32 mouse cellular contexts compared by ENCODE assay signal in genomic region chr16:30834561-30834960, GRCm38 (mm10).
A peak's percentile ranks its signal among the peaks of the same experiment; 100 is the strongest.
DNase-seq lines count a peak whose midpoint lies in the region; ATAC-seq and TF ChIP-seq lines count a peak whose summit lies in the region.
"Had no signal": no experiment of that assay in that cellular context is flagged by ENCODE, and none has a peak within 500 bp of the region (broad histone marks: within the 10 kb centered on the region; RNA-seq: fewer than 3 reads in every experiment).

No protein-coding gene starts in this region.

- H3K4me2 ChIP-seq in kidney, postnatal 0 days (ENCODE audit: low read length): no peak overlapping the region
- H3K4me2 ChIP-seq in liver, embryonic 12.5 days: no peak overlapping the region
- H3K4me2 ChIP-seq: embryonic facial prominence, embryonic 13.5 days; forebrain, embryonic 12.5 days; heart, embryonic 15.5 days; intestine, embryonic 15.5 days; limb, embryonic 13.5 days; liver, embryonic 13.5 days; midbrain, embryonic 12.5 days; neural tube, embryonic 12.5 days had no signal

- H3K27me3 ChIP-seq in kidney, postnatal 0 days (ENCODE audit: insufficient read depth, low read length): no peaks in the 10 kb centered on the region
- no peaks in the 10 kb centered on the region for H3K27me3 ChIP-seq in liver, embryonic 12.5 days (replicated peaks)
- H3K27me3 ChIP-seq: embryonic facial prominence, embryonic 13.5 days; forebrain, embryonic 12.5 days; heart, embryonic 15.5 days; intestine, embryonic 15.5 days; limb, embryonic 13.5 days; liver, embryonic 13.5 days; midbrain, embryonic 12.5 days; neural tube, embryonic 12.5 days had no signal

- H3K4me3 ChIP-seq in gastrocnemius, adult 2 months: no peak overlapping the region
- no peak overlapping the region for H3K4me3 ChIP-seq in kidney, postnatal 0 days (replicated peaks; ENCODE audit: low read depth, low read length)
- H3K4me3 ChIP-seq in liver, embryonic 12.5 days: no peak overlapping the region
- H3K4me3 ChIP-seq: embryonic facial prominence, embryonic 13.5 days; erythroblast, embryonic 14.5 days; forebrain, embryonic 12.5 days; heart, embryonic 10.5 days; heart, embryonic 15.5 days; intestine, embryonic 15.5 days; limb, embryonic 13.5 days; liver, embryonic 13.5 days; megakaryocyte, embryonic 14.5 days; midbrain, embryonic 12.5 days; myocyte; neural tube, embryonic 12.5 days had no signal

- H3K4me1 ChIP-seq in kidney, postnatal 0 days (replicated peaks; ENCODE audit: insufficient read depth, low read length): peaks cover 10% of the 10 kb centered on the region
- H3K4me1 ChIP-seq in liver, embryonic 12.5 days: no peaks in the 10 kb centered on the region
- H3K4me1 ChIP-seq: embryonic facial prominence, embryonic 13.5 days; forebrain, embryonic 12.5 days; liver, embryonic 13.5 days; megakaryocyte, embryonic 14.5 days; midbrain, embryonic 12.5 days; neural tube, embryonic 12.5 days had no signal

- H3K27ac ChIP-seq in gastrocnemius, adult 2 months: peak overlapping the region; percentile 79
- no peak overlapping the region for H3K27ac ChIP-seq in kidney, postnatal 0 days
- no peak overlapping the region for H3K27ac ChIP-seq in liver, embryonic 12.5 days
- H3K27ac ChIP-seq: embryonic facial prominence, embryonic 13.5 days; forebrain, embryonic 12.5 days; heart, embryonic 10.5 days; heart, embryonic 15.5 days; intestine, embryonic 15.5 days; limb, embryonic 13.5 days; liver, embryonic 13.5 days; midbrain, embryonic 12.5 days; neural tube, embryonic 12.5 days; stomach, postnatal 0 days had no signal

- TF ChIP-seq CTCF in gastrocnemius, adult 2 months (IDR thresholded peaks at IDR 0.05): no peak
- no peak for TF ChIP-seq CTCF in kidney, postnatal 0 days (IDR thresholded peaks at IDR 0.05; ENCODE audit: low read depth)

- H3K9me3 ChIP-seq in kidney, postnatal 0 days (replicated peaks; ENCODE audit: low read length): no peaks in the 10 kb centered on the region
- H3K9me3 ChIP-seq in liver, embryonic 12.5 days (replicated peaks): 0 out of 2 replicates have a peak, but pooled peaks cover 4% of the 10 kb centered on the region
- H3K9me3 ChIP-seq: intestine, embryonic 15.5 days; liver, embryonic 13.5 days; midbrain, embryonic 12.5 days; neural tube, embryonic 12.5 days had no signal

- ATAC-seq in kidney, postnatal 0 days (replicated peaks; ENCODE audit: low FRiP score, low read depth): no peak
- no peak for ATAC-seq in liver, embryonic 12.5 days
- ATAC-seq in cerebellum, adult (ENCODE audit: insufficient number of reproducible peaks, low FRiP score, low TSS enrichment): no peak
- ATAC-seq: hindbrain, embryonic 16.5 days; intestine, embryonic 15.5 days; lung, postnatal 0 days had no signal

- WGBS in kidney, postnatal 0 days: 16% methylated on average over 3 of the region's 3 CpGs
- WGBS in liver, embryonic 12.5 days (ENCODE audit: insufficient replicate concordance): 62% methylated on average over 3 of the region's 3 CpGs

- DNase-seq in gastrocnemius, adult 2 months: no peak
- no peak for DNase-seq in gastrocnemius, postnatal 4 days (ENCODE audit: low spot score in 2 of 2)
- DNase-seq in kidney, postnatal 0 days (ENCODE audit: low spot score): peak; percentile 67
- DNase-seq in kidney, adult 8-10 months: no peak
- DNase-seq in hindlimb bud, embryonic 11.5 days (ENCODE audit: extremely low spot score, low read depth, low spot score): peak; percentile 22
- DNase-seq: cerebellum, adult 18-20 months; cerebellum, postnatal 10 days; kidney, adult 9 months; layer of hippocampus, adult 9-11 months; liver, embryonic 13.5 days; lung, adult 18-20 months; lung, postnatal 4 days; right cerebral cortex, adult 18-20 months; right cerebral cortex, postnatal 4 days; thymus, adult 18-20 months; thymus, postnatal 36 days had no signal

- H3K36me3 ChIP-seq in kidney, postnatal 0 days (ENCODE audit: insufficient read depth, low read length): no peaks in the 10 kb centered on the region
- no peaks in the 10 kb centered on the region for H3K36me3 ChIP-seq in liver, embryonic 12.5 days
- H3K36me3 ChIP-seq: embryonic facial prominence, embryonic 13.5 days; forebrain, embryonic 12.5 days; heart, embryonic 10.5 days; heart, embryonic 15.5 days; intestine, embryonic 15.5 days; limb, embryonic 13.5 days; liver, embryonic 13.5 days; midbrain, embryonic 12.5 days; neural tube, embryonic 12.5 days had no signal

- intact Hi-C loops in gastrocnemius, adult 2 months (cut with DNase I): no loop called here

- no peak overlapping the region for H3K9ac ChIP-seq in kidney, postnatal 0 days (ENCODE audit: low read depth, low read length)
- H3K9ac ChIP-seq in liver, embryonic 12.5 days: no peak overlapping the region
- H3K9ac ChIP-seq: embryonic facial prominence, embryonic 13.5 days; forebrain, embryonic 12.5 days; heart, embryonic 15.5 days; intestine, embryonic 15.5 days; limb, embryonic 13.5 days; liver, embryonic 13.5 days; midbrain, embryonic 12.5 days; neural tube, embryonic 12.5 days had no signal

Comparison
In these comparisons a context has a peak if more than half of its experiments do, and no peak if none do; other contexts are left out.
1. DNase-seq: peak in kidney, postnatal 0 days (single experiment) and hindlimb bud, embryonic 11.5 days (single experiment); none in gastrocnemius, adult 2 months (single experiment), gastrocnemius, postnatal 4 days (0 of 2) and kidney, adult 8-10 months (0 of 2).